ENCODE assay signal across 29 mouse cellular contexts in genomic region chr8:78814743-78815142, GRCm38 (mm10).
"Had no signal": no experiment of that assay in that cellular context is flagged by ENCODE, and none has a peak within 500 bp of the region (broad histone marks: within the 10 kb centered on the region; RNA-seq: fewer than 3 reads in every experiment).

No protein-coding gene starts in this region.

- DNase-seq: left cerebral cortex, postnatal 4 days; liver; liver, embryonic 13.5 days; liver, postnatal 0 days; lung, adult 18-20 months; lung, adult 2 months; lung, embryonic 14.5 days; lung, postnatal 10 days; lung, postnatal 14 days; lung, postnatal 36 days; lung, postnatal 4 days; midbrain, embryonic 14.5 days had no signal

- H3K9me3 ChIP-seq: limb, embryonic 10.5 days; limb, embryonic 12.5 days; limb, embryonic 13.5 days; limb, embryonic 15.5 days; liver, embryonic 12.5 days; liver, embryonic 13.5 days; liver, embryonic 15.5 days; lung, embryonic 15.5 days; megakaryocyte, embryonic 14.5 days; midbrain, embryonic 10.5 days; midbrain, embryonic 12.5 days; midbrain, embryonic 13.5 days; midbrain, embryonic 15.5 days had no signal

- H3K4me2 ChIP-seq: limb, embryonic 12.5 days; limb, embryonic 13.5 days; limb, embryonic 15.5 days; liver, embryonic 11.5 days; liver, embryonic 12.5 days; liver, embryonic 13.5 days; liver, embryonic 15.5 days; lung, embryonic 14.5 days; lung, embryonic 15.5 days; midbrain, embryonic 11.5 days; midbrain, embryonic 12.5 days; midbrain, embryonic 13.5 days; midbrain, embryonic 15.5 days had no signal

- H3K27ac ChIP-seq: limb, embryonic 10.5 days; limb, embryonic 12.5 days; limb, embryonic 13.5 days; limb, embryonic 15.5 days; liver, embryonic 12.5 days; liver, embryonic 13.5 days; liver, embryonic 14.5 days; liver, embryonic 15.5 days; lung, embryonic 15.5 days; macrophage; midbrain, embryonic 10.5 days; midbrain, embryonic 12.5 days; midbrain, embryonic 13.5 days; midbrain, embryonic 15.5 days had no signal

- H3K27me3 ChIP-seq: limb, embryonic 12.5 days; limb, embryonic 13.5 days; limb, embryonic 15.5 days; liver, embryonic 12.5 days; liver, embryonic 13.5 days; liver, embryonic 15.5 days; lung, embryonic 15.5 days; megakaryocyte, embryonic 14.5 days; midbrain, embryonic 12.5 days; midbrain, embryonic 13.5 days; midbrain, embryonic 15.5 days had no signal

- H3K9ac ChIP-seq: limb, embryonic 12.5 days; limb, embryonic 13.5 days; limb, embryonic 15.5 days; liver, embryonic 12.5 days; liver, embryonic 13.5 days; liver, embryonic 14.5 days; liver, embryonic 15.5 days; liver, postnatal 0 days; lung, embryonic 14.5 days; lung, embryonic 15.5 days; midbrain, embryonic 12.5 days; midbrain, embryonic 13.5 days; midbrain, embryonic 15.5 days had no signal

- H3K4me3 ChIP-seq: limb, embryonic 10.5 days; limb, embryonic 12.5 days; limb, embryonic 13.5 days; limb, embryonic 15.5 days; liver, embryonic 12.5 days; liver, embryonic 13.5 days; liver, embryonic 15.5 days; lung, embryonic 15.5 days; megakaryocyte, embryonic 14.5 days; midbrain, embryonic 10.5 days; midbrain, embryonic 12.5 days; midbrain, embryonic 13.5 days; midbrain, embryonic 15.5 days; myocyte had no signal
